Mouse (Mus musculus): Measurements from ENCODE around the gene Tuba1b. TPM values are rescaled to one million over a fixed set of nuclear protein-coding genes. Genes with fewer than 3 reads are reported as not detected.

Tuba1b gene
- polyA plus RNA-seq, 1 experiment from 2014 or later: 1,197 TPM

DNA sequence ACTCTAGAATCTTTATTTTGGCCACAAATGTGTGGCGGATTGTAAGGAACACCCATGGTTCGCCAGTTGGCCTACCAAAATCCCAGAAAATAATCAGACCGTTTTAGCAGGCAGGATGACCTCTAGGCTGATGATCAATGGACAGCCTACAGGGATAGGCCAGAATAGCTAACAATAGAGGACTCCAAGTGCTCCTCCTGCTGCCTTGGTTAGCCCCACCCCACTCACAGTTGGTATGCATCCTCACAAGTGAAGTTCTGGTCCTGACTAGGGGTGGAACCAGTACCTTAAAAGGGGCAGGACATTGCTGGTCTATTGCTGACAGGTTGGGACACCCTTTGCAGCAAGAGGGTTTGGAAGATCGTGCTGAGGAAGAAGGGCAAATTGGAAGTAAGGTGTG, 41.3 kb downstream of the Tuba1b start:
- Histone ChIP-seq H3K9ac (no peak overlapping the region), H3K4me1 (peaks cover 39% of the 10 kb centered on the region), H3K4me3 (replicated peaks) (no peak overlapping the region), H3K9me3 (no peaks in the 10 kb centered on the region), H3K27ac (no peak overlapping the region), H3K36me3 (no peaks in the 10 kb centered on the region), H3K4me2 (no peak overlapping the region), H3K27me3 (replicated peaks) (peaks cover 50% of the 10 kb centered on the region)
- 68% methylated on average over 4 of the region's 4 CpGs for WGBS
- ATAC-seq (ENCODE audit: insufficient read depth, low FRiP score, low read depth): no peak

DNA sequence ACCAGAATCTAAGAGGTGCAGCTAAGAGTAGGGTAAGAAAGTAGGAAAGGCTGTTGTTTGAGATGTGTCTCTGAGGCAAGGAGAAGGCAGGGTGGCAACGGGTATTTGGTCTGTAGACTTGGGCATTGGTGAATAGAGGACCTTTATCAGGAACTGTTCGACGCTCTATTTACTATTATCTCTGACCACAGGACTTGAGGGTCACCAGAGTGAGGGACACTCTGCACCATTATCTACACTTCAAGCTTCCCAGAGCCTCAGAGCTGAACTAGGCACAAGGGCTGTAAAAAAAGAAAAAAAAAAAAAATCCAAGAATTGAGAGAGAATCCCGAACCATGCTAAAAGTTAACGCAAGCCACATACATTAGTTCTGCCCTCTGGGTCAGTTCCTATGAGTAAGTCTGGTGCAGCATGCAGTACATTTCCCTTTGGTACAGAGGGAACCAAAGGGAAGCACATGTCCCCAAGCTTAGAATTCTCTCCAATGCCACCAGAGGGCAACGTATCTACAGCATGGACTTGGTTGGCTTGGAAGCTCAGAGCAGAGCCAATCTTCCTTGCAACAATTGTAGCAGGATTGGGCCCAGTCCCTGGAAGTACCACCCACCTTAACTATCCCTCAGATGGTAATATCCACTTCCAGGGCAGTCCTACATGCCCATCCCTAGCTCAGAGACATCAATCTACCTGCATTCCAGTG, 42.3 kb downstream of the Tuba1b start:
- Histone ChIP-seq H3K27me3 (replicated peaks) (peaks cover 40% of the 10 kb centered on the region), H3K4me2 (no peak overlapping the region), H3K4me3 (replicated peaks) (no peak overlapping the region), H3K4me1 (peaks cover 29% of the 10 kb centered on the region), H3K36me3 (no peaks in the 10 kb centered on the region), H3K9me3 (no peaks in the 10 kb centered on the region), H3K27ac (no peak overlapping the region), H3K9ac (no peak overlapping the region)
- 32% methylated on average over 6 of the region's 6 CpGs for WGBS
- ATAC-seq (ENCODE audit: insufficient read depth, low FRiP score, low read depth): peak; percentile 73

DNA sequence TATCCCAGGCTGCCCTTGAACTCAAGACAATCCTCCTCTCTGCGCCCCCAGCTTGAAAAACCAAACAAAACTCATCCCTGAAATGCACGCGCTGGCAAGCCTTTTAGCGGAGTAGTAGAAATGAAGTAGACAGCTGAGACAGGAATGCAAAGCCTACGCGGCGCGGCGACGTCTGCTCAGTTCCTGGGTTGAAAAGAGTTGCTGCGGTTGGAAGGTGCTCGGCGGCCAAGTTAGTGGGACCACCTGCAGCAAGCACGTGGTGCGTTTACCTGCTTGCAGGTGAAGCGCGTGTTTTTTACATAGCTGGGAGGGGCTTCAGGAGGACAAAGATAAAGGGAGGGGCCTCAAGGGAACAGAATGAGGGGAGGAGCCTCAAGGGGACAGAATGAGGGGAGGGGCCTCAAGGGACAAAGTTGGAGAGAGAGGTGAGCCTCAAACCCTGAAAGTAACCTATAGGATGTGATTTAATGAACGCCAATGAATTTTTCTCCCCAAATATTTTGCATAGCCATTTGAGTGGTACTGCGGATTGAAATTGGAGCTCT, 43.1 kb downstream of the Tuba1b start:
- Histone ChIP-seq H3K9ac (no peak overlapping the region), H3K4me3 (replicated peaks) (peak overlapping the region; percentile 17), H3K4me2 (peak overlapping the region; percentile 40), H3K4me1 (peaks cover 28% of the 10 kb centered on the region), H3K27me3 (replicated peaks) (peaks cover 34% of the 10 kb centered on the region), H3K36me3 (no peaks in the 10 kb centered on the region), H3K27ac (no peak overlapping the region), H3K9me3 (no peaks in the 10 kb centered on the region)
- no peak for ATAC-seq (ENCODE audit: insufficient read depth, low FRiP score, low read depth)
- 10% methylated on average over 19 of the region's 19 CpGs for WGBS

DNA sequence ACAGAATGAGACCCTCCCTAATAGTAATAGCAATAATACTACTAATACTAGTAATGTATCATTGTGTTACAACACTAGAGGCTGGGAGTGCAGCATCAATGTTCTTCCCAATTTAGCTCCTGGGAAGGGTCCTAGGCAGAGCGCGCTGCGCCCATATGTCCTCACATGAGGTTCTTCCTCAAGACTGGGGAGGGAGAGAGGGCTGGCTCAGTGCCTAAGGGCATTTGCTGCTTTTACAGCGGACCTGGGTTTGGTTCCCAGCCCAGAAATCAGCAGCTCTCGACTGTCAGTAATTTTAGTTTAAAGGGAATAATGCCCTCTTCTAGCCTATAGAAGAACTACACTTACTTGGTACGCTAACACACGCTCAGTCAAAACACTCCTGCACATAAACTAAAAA, 46.8 kb downstream of the Tuba1b start:
- no peak overlapping the region for H3K27ac ChIP-seq
- H3K4me1 ChIP-seq: peaks cover 4% of the 10 kb centered on the region
- H3K27me3 ChIP-seq (replicated peaks): no peaks in the 10 kb centered on the region
- H3K4me3 ChIP-seq (replicated peaks): no peak overlapping the region
- no peaks in the 10 kb centered on the region for H3K9me3 ChIP-seq
- 76% methylated on average over 7 of the region's 7 CpGs for WGBS
- no peaks in the 10 kb centered on the region for H3K36me3 ChIP-seq
- no peak overlapping the region for H3K4me2 ChIP-seq
- no peak for ATAC-seq (ENCODE audit: insufficient read depth, low FRiP score, low read depth)
- H3K9ac ChIP-seq: no peak overlapping the region

DNA sequence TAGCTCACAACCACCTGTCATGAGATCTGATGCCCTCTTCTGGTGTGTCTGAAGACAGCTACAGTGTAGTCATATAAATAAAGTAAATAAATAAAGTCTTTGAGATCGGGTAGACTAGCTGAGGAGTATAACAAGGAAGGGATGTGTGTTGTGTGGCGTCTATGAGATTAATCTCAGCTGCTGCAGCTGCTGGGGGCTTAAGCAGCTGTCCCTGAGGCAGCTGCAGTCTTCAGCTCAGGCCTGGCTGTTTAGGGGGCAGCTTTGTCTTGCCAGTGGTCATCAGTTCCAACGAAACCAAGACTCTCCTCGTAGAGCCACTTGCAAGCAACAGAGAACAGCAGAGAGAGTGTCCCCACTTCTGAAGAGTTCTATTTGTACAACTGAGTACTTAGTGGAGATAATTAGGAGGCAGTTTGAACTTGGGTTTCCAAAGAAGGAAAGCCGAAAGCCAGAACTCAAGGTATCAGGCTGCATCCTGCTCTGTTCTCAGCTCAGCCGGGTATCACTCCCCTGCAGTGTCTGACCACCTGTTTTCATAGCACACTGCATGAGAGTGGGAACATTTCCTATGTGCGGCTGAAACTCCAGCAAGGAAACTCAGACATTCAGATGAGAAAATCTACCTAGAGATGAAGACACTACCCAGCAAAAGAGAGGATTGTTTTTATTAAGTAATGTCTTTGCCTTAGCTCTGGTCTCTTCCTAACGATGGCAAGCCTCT, 47.5 kb downstream of the Tuba1b start:
- H3K4me3 ChIP-seq (replicated peaks): no peak overlapping the region
- no peak overlapping the region for H3K9ac ChIP-seq
- no peaks in the 10 kb centered on the region for H3K27me3 ChIP-seq (replicated peaks)
- WGBS: 60% methylated on average over 8 of the region's 8 CpGs
- no peaks in the 10 kb centered on the region for H3K36me3 ChIP-seq
- H3K9me3 ChIP-seq: no peaks in the 10 kb centered on the region
- ATAC-seq (ENCODE audit: insufficient read depth, low FRiP score, low read depth): no peak
- no peak overlapping the region for H3K4me2 ChIP-seq
- H3K27ac ChIP-seq: no peak overlapping the region
- H3K4me1 ChIP-seq: peaks cover 4% of the 10 kb centered on the region

DNA sequence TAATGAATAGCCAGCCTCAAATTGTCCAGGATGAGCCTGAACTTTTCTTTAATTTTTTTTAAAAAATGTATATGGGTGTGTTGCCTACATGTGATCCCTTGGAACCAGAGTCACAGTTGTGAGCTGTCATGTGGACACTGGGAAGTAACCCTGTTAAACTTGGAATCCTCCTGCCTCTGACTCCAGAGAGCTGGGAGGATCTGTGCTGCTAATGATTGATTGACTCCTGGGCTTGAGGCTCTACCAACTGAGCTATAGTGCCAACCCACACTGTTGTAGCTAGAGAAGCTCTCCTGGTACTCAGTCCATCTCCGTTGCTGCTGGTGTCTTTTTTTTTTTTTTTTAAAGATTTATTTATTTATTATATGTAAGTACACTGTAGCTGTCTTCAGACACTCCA, 50.3 kb downstream of the Tuba1b start:
- no peak overlapping the region for H3K4me2 ChIP-seq
- H3K4me3 ChIP-seq (replicated peaks): no peak overlapping the region
- H3K27ac ChIP-seq: no peak overlapping the region
- H3K4me1 ChIP-seq: 0 out of 2 replicates have a peak, but pooled peaks cover 8% of the 10 kb centered on the region
- ATAC-seq (ENCODE audit: insufficient read depth, low FRiP score, low read depth): no peak
- WGBS: 76% methylated on average over 1 of the region's 1 CpGs
- no peaks in the 10 kb centered on the region for H3K36me3 ChIP-seq
- no peaks in the 10 kb centered on the region for H3K27me3 ChIP-seq (replicated peaks)
- H3K9ac ChIP-seq: no peak overlapping the region
- H3K9me3 ChIP-seq: no peaks in the 10 kb centered on the region

DNA sequence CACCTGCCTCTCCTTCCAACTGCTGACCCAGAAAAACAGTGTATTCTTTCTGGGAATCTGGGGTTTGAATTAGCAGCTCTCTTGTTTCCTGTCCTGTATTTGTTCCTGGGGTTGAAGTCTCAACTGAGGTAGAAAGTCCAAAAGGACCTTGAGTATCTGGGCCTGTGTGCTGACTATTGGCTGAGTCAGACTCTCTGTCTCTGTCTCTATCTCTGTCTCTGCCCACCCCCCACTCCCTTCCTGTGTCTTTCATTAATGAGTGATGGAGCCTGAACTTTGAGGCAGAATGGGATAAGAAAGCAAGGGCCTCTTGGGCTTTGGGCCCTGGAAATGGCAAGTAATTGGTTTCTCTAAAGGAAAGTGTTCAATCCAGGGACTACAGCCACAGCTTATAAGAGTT, 50.7 kb downstream of the Tuba1b start:
- H3K4me2 ChIP-seq: no peak overlapping the region
- ATAC-seq (ENCODE audit: insufficient read depth, low FRiP score, low read depth): no peak
- H3K9ac ChIP-seq: no peak overlapping the region
- H3K9me3 ChIP-seq: no peaks in the 10 kb centered on the region
- no peaks in the 10 kb centered on the region for H3K36me3 ChIP-seq
- H3K27ac ChIP-seq: no peak overlapping the region
- 0 out of 2 replicates have a peak, but pooled peaks cover 8% of the 10 kb centered on the region for H3K4me1 ChIP-seq
- H3K4me3 ChIP-seq (replicated peaks): no peak overlapping the region
- H3K27me3 ChIP-seq (replicated peaks): no peaks in the 10 kb centered on the region

DNA sequence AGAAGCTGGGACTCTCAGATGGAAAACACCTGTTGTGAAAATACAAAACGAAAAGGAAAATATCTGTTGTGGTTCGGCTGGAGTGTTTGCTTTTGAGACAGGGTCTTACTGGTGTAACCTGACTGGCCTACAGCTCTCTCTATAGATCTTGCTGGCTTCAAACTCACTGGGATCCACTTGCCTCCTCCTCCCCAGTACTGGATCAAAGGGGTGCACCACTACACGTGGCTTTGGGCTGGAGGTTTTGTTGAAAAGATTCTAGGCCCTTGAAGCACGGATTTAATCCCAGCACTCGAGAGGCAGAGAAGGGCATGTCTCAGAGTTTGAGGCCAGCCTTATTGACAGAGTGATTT, 52.7 kb downstream of the Tuba1b start:
- Histone ChIP-seq H3K27me3 (replicated peaks) (no peaks in the 10 kb centered on the region), H3K9me3 (no peaks in the 10 kb centered on the region), H3K9ac (no peak overlapping the region), H3K4me2 (peak overlapping the region; percentile 95), H3K27ac (0 out of 2 replicates have a peak overlapping the region, but pooled peaks have one; percentile 27), H3K4me1 (0 out of 2 replicates have a peak, but pooled peaks cover 8% of the 10 kb centered on the region), H3K4me3 (replicated peaks) (peak overlapping the region; percentile 75), H3K36me3 (0 out of 2 replicates have a peak, but pooled peaks cover 2% of the 10 kb centered on the region)
- 7% methylated on average over 5 of the region's 5 CpGs for WGBS
- ATAC-seq (ENCODE audit: insufficient read depth, low FRiP score, low read depth): peak; percentile 9; the same call in 1 of the 2 replicates

Other genes with a start within 250 kb of the Tuba1b start
- 0.84 and 1.1 TPM in 2 replicates for gene Ccdc65, start 226.4 kb downstream of the Tuba1b start, polyA plus RNA-seq (2015; fragmentation: Nextera tagmentation; extraction: Ambion mirVana)
- 112 and 123 TPM in 2 replicates for gene Fkbp11, start 206.4 kb downstream of the Tuba1b start, polyA plus RNA-seq (2015; fragmentation: Nextera tagmentation; extraction: Ambion mirVana)
- 41.6 and 45.2 TPM in 2 replicates for gene Arf3, start 171.4 kb downstream of the Tuba1b start, polyA plus RNA-seq (2015; fragmentation: Nextera tagmentation; extraction: Ambion mirVana)
- 0.08 TPM in 1 of 2 replicates, not detected in the other for gene Wnt10b, start 156.4 kb downstream of the Tuba1b start, polyA plus RNA-seq (2015; fragmentation: Nextera tagmentation; extraction: Ambion mirVana)
- not detected in 2 replicates for gene Wnt1, start 144.7 kb downstream of the Tuba1b start, polyA plus RNA-seq (2015; fragmentation: Nextera tagmentation; extraction: Ambion mirVana)
- not detected in 2 replicates for gene Ddn, start 125.1 kb downstream of the Tuba1b start, polyA plus RNA-seq (2015; fragmentation: Nextera tagmentation; extraction: Ambion mirVana)
- 82.4 and 85.6 TPM in 2 replicates for gene Prkag1, start 103.0 kb downstream of the Tuba1b start, polyA plus RNA-seq (2015; fragmentation: Nextera tagmentation; extraction: Ambion mirVana)
- gene Kmt2d, start 63.4 kb downstream of the Tuba1b start, polyA plus RNA-seq (2015; fragmentation: Nextera tagmentation; extraction: Ambion mirVana): 10.6 and 11.6 TPM in 2 replicates
- 8.6 and 8.8 TPM in 2 replicates for gene Rhebl1, start 40.0 kb downstream of the Tuba1b start, polyA plus RNA-seq (2015; fragmentation: Nextera tagmentation; extraction: Ambion mirVana)
- 0.71 and 1.0 TPM in 2 replicates for gene Dhh, start 36.0 kb downstream of the Tuba1b start, polyA plus RNA-seq (2015; fragmentation: Nextera tagmentation; extraction: Ambion mirVana)
- gene Lmbr1l, start 16.3 kb downstream of the Tuba1b start, polyA plus RNA-seq (2015; fragmentation: Nextera tagmentation; extraction: Ambion mirVana): 14.5 TPM in 2 replicates
- not detected in 2 replicates for gene Gm49450, start 19.0 kb upstream of the Tuba1b start, polyA plus RNA-seq (2015; fragmentation: Nextera tagmentation; extraction: Ambion mirVana)
- 915 and 964 TPM in 2 replicates for gene Tuba1a, start 19.1 kb upstream of the Tuba1b start, polyA plus RNA-seq (2015; fragmentation: Nextera tagmentation; extraction: Ambion mirVana)
- 196 and 204 TPM in 2 replicates for gene Tuba1c, start 95.3 kb upstream of the Tuba1b start, polyA plus RNA-seq (2015; fragmentation: Nextera tagmentation; extraction: Ambion mirVana)
- 33.5 and 38.7 TPM in 2 replicates for gene Prph, start 120.6 kb upstream of the Tuba1b start, polyA plus RNA-seq (2015; fragmentation: Nextera tagmentation; extraction: Ambion mirVana)
- 24.6 and 29.2 TPM in 2 replicates for gene Troap, start 140.0 kb upstream of the Tuba1b start, polyA plus RNA-seq (2015; fragmentation: Nextera tagmentation; extraction: Ambion mirVana)
- 0.09 TPM in 1 of 2 replicates, not detected in the other for gene C1ql4, start 153.3 kb upstream of the Tuba1b start, polyA plus RNA-seq (2015; fragmentation: Nextera tagmentation; extraction: Ambion mirVana)
- 18.6 and 23.0 TPM in 2 replicates for gene Dnajc22, start 158.6 kb upstream of the Tuba1b start, polyA plus RNA-seq (2015; fragmentation: Nextera tagmentation; extraction: Ambion mirVana)
- 28.3 and 32.1 TPM in 2 replicates for gene Spats2, start 191.4 kb upstream of the Tuba1b start, polyA plus RNA-seq (2015; fragmentation: Nextera tagmentation; extraction: Ambion mirVana)

Measured in stomach, embryonic 15.5 days (tissue).